Mouse (Mus musculus) CD4-positive, CD25-positive, alpha-beta regulatory T cell, adult 4 months (primary cell): ENCODE measurements around the gene Casp7. TPM values are rescaled to one million over a fixed set of nuclear protein-coding genes. Genes with fewer than 3 reads are reported as not detected.

Experiments
- ATAC-seq: one replicate; pipeline ENCODE4 v1.8.0; 2017
- polyA plus RNA-seq, 2 experiments: library from polyadenylated mRNA; unstranded; fragments of 100-300 nt; shearing (Covaris generic); gene quantifications; one replicate each; pipeline ENCODE4 v1.2.1; 2017

Casp7 gene
- polyA plus RNA-seq, 2 experiments from 2014 or later: 32.7 to 45.4 TPM

DNA sequence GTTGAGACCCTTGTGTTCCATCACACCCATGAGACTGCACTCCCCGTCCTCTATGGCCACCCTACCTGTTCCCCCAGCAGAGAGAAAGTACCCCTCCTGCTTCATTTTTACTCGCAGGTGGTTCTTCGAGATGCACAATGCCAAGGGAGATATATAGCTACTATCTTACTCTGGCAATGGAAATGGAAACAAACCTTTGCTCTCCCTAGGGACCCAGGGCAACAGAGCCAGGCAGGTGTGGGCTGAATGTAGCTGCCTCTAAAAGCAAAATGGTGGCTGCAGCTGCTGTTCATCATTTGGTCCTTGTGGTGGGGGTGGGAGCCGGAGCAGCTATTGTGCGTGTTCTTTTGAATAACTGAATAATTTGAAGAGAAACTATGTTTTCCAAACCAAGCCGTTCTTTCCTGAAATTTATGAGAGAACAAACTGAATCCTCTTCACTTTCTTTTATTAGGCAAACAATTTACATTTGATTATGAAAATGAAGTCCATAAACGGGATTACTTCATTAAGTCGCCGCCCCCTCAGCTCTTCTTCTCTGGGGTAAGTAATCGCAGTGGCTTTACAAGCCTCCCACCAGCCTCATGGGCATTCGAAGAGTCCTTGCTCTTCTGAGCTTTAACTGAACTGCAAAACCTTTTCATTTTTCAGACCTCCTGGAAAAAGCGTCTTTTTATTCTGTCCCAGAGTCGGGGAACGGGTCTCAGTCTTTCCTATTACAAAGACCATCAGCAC, 73.5 kb downstream of the Casp7 start:
- no peak for ATAC-seq

DNA sequence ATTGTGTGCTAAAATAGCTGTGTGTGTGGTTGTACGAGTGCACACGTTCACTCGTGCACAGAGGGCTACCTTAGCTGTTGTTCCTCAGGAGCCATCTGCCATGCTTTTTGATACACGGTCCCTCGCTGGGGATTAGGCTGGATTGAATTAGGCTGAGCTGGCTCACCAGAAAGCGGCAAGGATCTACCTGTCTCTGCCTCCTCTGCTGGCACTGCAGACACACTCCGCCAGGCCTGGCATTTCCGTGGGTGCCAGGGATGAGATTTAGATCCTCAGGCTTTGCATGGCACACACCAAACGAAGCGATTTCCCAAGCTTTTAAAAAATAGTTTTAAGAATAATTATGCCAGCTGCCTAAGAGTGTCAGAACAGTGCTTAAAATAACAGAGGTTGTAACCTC, 75.0 kb downstream of the Casp7 start:
- ATAC-seq: no peak

DNA sequence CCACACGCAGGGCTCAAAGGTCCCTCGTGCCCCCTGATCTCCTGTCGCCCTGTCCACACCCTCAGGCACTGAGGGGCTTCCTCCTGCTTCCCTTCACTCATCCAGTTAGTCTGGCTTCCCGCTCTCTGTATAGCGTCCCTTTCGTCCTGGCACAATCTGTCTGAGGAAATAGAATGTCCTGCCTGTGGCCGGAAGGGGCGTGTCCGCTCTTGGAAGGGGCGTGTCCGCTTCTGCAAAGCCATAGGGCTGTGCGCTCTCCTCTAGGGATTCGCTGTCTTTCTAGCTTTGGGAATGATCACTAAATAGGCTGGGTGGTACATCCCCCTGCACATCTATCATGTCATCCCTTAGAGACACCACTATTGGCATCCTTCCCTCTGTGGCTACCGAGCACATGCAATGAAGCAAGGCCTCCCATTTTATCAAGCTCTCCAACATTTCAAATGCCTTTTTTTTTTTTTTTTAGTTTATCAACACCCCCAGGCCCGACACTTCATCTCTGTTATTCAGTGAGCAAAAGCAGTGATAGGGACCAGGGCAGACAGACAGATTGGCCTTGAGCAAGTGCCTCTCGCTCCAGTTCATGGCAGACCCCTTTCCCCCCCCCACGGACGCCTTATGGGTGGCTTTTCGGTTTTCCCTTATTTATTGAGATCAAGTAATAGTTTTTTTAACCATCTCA, 78.1 kb downstream of the Casp7 start:
- no peak for ATAC-seq

DNA sequence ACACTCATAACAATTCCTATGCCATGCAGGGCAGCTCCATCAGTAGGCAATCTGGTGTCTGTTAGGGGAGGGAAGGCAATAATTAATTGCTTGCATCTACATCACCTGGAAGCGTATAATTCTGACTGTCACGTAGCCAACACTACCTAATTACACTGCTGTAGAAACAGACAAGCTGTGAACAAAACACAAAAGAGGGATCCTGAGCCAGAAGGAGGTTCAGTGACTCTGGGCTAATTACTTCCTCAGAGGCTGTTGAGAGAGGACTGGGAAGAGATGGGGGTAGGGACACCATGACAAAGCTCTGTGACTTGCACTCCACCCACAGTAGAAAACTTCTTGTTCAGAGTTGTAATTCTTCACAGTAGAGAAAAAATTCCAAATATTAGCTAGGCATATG, 79.6 kb downstream of the Casp7 start:
- ATAC-seq: no peak

DNA sequence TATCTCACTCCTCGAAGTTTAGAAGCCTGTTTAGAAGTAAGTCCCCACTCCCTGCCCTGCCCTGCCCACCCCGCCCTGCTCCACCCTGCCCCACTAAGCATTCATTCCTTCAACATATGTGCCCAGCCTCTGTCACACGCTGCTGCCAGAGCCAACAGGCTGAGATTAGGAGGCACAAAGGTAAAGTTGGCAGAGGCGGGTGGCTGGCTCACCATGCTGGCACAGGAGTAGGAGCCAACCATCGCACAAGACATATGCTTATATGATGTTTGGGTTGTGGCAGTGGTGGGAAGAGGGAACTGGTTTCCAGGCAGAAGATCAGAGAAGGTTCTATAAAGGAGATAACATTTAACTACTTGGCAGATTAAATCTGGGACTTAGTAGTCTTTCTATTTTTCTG, 80.3 kb downstream of the Casp7 start:
- no peak for ATAC-seq

DNA sequence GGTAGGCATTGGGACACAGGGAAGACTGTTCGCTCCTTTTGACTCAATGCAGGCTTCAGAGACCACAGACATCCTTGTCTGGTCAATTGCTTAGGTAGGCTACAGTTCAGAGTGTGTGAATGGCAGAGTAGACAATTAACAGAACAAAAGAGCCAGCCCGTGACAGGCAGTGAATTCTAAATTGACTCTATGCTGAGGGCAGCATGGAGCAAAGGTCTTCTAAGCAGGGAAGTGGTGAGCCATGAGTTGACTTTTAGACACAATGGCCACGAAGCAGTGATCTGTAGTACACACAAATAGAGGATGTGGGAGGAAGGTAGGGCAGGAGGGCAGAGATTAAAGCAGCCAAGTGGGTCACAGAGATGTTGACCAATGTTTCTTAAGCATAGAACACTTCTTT, 80.9 kb downstream of the Casp7 start:
- no peak for ATAC-seq

DNA sequence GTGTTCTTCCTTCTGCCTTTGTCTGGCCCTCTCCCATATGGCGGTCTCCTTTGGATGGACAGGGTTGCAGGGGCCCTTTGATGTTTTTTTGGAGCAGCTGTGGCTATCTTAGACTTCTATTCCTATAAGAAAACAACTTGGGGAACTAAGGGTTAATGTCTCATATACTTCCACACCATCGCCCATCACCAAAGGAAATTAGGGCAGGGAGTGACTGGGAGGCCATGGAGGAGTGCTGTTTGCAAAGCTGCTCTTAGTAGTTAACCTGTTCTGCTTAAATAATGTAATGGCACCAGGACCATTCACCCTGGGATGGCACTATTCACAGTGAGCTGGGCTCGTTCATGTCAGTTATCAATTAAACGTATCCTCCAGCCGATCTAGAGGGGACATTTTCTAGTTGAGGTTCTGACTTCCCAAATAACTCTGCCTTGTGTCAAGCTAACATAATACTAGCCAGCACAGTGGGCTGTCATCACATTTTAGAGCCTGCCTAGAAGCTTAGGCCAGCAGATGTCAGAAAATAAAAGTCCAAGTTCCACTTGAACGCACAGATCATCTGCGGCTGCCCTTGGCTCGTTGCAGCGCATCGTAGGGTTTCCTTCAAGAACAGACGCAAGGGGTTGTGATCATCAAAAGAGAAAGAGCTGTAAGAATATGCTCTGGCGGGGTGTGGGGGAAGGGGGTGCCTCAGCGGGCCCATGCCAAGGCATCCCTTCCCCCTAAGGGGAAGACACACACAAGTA, 87.9 kb downstream of the Casp7 start:
- ATAC-seq: no peak

DNA sequence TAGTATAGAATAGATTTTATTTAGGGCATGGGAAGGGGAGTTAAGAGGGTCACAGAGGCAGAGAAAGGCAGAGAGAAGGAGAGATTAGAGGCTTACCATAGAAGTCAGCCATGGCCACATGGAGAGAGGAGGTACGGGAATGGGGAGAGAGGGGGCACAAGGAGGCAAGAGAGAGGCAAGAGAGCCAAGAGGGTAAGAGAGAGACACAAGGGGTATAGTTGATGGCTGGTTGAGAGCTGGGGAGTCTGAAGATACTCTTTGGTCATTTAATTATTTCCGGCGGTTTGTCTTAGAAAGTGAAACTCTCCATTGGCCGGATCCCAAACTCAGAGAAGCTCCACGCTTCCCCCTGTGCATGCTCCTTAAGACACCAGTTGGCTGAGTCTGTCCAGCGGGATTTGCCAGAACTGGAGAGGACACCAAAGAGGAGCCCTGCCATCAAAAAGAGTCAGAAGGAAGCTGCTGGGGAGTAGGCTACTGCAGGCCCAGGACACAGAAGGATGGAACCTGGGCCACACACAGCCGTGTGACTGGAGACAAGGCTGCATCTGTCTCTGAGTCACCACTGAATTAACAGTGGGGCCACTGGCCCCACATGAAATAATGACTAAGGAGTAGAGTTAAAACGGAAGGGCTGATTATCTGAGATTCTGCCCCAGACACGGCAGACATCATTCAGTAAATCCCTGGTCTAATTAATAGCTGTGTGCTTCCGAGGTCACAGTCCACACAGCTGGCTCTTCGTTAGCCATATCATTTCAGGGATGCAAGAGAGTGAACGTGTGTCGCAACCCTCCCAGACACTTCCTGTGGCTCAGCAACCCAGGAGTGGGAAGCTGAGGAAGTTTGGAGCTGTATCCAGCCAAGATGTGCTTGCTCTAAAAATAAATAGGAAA, 88.7 kb downstream of the Casp7 start:
- ATAC-seq: no peak

DNA sequence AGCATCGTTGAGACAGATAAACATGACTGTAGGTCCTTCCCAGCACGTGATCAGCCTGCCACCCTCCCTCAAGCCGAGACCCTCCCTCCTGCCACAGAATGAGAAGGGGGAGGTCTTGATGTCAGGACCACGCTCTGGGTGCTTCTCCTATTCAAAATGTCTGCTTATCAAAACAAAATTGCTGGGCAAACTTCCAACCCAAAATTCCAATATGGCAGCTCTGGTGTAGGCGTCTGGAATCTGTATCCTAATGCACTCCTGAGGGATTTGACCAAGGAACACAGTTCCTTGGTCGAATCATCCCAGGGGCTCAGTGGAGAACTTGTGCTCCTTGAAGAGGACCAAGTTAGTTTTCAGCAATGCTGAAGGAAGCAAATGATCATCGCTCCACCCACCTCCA, 90.0 kb downstream of the Casp7 start:
- no peak for ATAC-seq

DNA sequence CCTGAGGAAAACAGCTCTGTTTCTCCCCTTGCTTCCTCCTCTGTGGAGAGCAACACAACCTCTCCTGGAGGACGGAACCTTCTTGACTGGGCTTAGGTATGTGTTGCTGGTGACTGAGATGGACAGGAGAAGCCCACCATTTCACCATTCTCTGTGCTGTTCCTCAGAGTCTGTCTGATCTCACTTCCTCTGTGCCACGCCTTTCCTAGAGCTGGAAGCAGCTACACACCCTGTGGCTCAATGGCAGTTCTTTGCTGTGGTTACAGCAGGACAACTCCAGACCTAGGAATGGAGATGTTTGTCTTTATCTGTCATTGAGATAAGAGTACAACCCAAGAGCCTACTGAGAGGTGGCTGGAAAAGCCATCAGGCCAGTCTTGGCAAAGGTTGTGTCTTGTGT, 90.4 kb downstream of the Casp7 start:
- ATAC-seq: no peak

DNA sequence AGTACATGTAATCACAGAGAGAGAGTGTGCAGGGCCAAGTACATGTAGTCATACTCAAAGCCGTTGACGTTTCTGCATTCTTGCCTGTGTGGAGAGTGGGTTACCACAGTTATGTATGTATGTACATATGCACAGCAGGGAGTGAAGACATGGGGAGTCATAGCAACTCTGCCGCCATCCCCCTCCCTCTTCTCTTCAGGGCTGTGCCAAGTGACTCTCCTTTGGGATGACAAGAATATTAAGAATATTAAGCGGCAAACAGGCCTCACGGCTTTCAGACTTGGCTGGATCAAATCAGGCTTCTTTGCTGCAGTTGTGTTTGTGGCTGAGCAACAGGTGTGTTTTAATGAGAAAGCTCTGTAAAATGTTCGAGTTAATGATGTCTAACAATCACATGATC, 92.7 kb downstream of the Casp7 start:
- ATAC-seq: no peak

Other genes with a start within 250 kb of the Casp7 start
- under 1 TPM in 1 of 2 experiments, not detected in 1; 0.36 TPM for gene Habp2, start 110.0 kb upstream of the Casp7 start, polyA plus RNA-seq
- gene Nrap, start 7.1 kb upstream of the Casp7 start, polyA plus RNA-seq: under 1 TPM in 1 of 2 experiments, not detected in 1; 0.15 TPM
- gene Plekhs1, start 64.5 kb downstream of the Casp7 start, polyA plus RNA-seq: under 1 TPM in 1 of 2 experiments, not detected in 1; 0.13 TPM
- gene Dclre1a, start 151.1 kb downstream of the Casp7 start, polyA plus RNA-seq: 10 to 100 TPM; 11.2 to 16.2 TPM
- gene Nhlrc2, start 151.1 kb downstream of the Casp7 start, polyA plus RNA-seq: 1 to 10 TPM; 6.8 to 7.8 TPM